Mouse (Mus musculus) bone marrow, adult 2 months (tissue): ENCODE data around the gene Wscd2.

ENCODE experiments used
- CTCF ChIP-seq: fragments of 200-500 bp; IDR thresholded peaks from 2 replicates; pipeline ENCODE4 v1.5.1; 2011; ENCODE audit warnings: low read length, control low read depth; ENCODE audit not compliant: control insufficient read depth, insufficient read depth
- POLR2A ChIP-seq: fragments of 200-500 bp; IDR thresholded peaks from 2 replicates; pipeline ENCODE4 v1.6.1; 2011; ENCODE audit warnings: low read depth, mild to moderate bottlenecking, control low read depth, low read length, borderline replicate concordance; ENCODE audit not compliant: control insufficient read depth

- no peak for TF ChIP-seq POLR2A
- TF ChIP-seq CTCF = no peak
Measured at GRCm38 (mm10) chr5:113480451-113480850, 9.7 kb upstream of the Wscd2 start.
